Comparison of ENCODE assay signal across 24 mouse cellular contexts in genomic region chr1:82772428-82772827, GRCm38 (mm10). TPM values are rescaled to one million over a fixed set of nuclear protein-coding genes. Genes with fewer than 3 reads are reported as not detected.
DNase-seq lines count a peak whose midpoint lies in the region; ATAC-seq and TF ChIP-seq lines count a peak whose summit lies in the region.
"Had no signal": no experiment of that assay in that cellular context is flagged by ENCODE, and none has a peak within 500 bp of the region (broad histone marks: within the 10 kb centered on the region; RNA-seq: fewer than 3 reads in every experiment).

No protein-coding gene starts in this region.

- no peak overlapping the region for H3K27ac ChIP-seq in embryonic facial prominence, embryonic 11.5 days (replicated peaks; ENCODE audit: low read depth, low read length)
- no peak overlapping the region for H3K27ac ChIP-seq in embryonic facial prominence, embryonic 10.5 days (replicated peaks)
- no peak overlapping the region for H3K27ac ChIP-seq in kidney, embryonic 14.5 days (ENCODE audit: low read depth, low read length)
- no peak overlapping the region for H3K27ac ChIP-seq in limb, embryonic 11.5 days (replicated peaks; ENCODE audit: low read depth, low read length)
- no peak overlapping the region for H3K27ac ChIP-seq in limb, embryonic 10.5 days
- H3K27ac ChIP-seq in stomach, embryonic 14.5 days (ENCODE audit: low read length) = no peak overlapping the region
- H3K27ac ChIP-seq in stomach, postnatal 0 days (replicated peaks) = no peak overlapping the region
- H3K27ac ChIP-seq: heart, embryonic 10.5 days; hindbrain, embryonic 15.5 days had no signal

- no peak overlapping the region for H3K4me2 ChIP-seq in embryonic facial prominence, embryonic 11.5 days (ENCODE audit: low read depth, low read length)
- no peak overlapping the region for H3K4me2 ChIP-seq in kidney, embryonic 14.5 days (replicated peaks; ENCODE audit: low read depth, low read length)
- H3K4me2 ChIP-seq in limb, embryonic 11.5 days (ENCODE audit: low read depth, severe bottlenecking) = no peak overlapping the region
- no peak overlapping the region for H3K4me2 ChIP-seq in stomach, embryonic 14.5 days (replicated peaks; ENCODE audit: low read depth, low read length)
- no peak overlapping the region for H3K4me2 ChIP-seq in stomach, postnatal 0 days (replicated peaks; ENCODE audit: low read depth)
- H3K4me2 ChIP-seq: hindbrain, embryonic 15.5 days had no signal

- H3K4me3 ChIP-seq in embryonic facial prominence, embryonic 11.5 days (ENCODE audit: low read depth, low read length) = no peak overlapping the region
- H3K4me3 ChIP-seq in embryonic facial prominence, embryonic 10.5 days = no peak overlapping the region
- H3K4me3 ChIP-seq in kidney, embryonic 14.5 days (ENCODE audit: low read length) = no peak overlapping the region
- H3K4me3 ChIP-seq in limb, embryonic 11.5 days (ENCODE audit: low read depth, low read length) = no peak overlapping the region
- H3K4me3 ChIP-seq in limb, embryonic 10.5 days = no peak overlapping the region
- H3K4me3 ChIP-seq in stomach, embryonic 14.5 days (ENCODE audit: low read depth, low read length) = no peak overlapping the region
- no peak overlapping the region for H3K4me3 ChIP-seq in stomach, postnatal 0 days (ENCODE audit: low read depth, low read length)
- H3K4me3 ChIP-seq: heart, embryonic 10.5 days; hindbrain, embryonic 15.5 days had no signal

- WGBS in embryonic facial prominence, embryonic 11.5 days = 77% methylated on average over 4 of the region's 4 CpGs
- WGBS in embryonic facial prominence, embryonic 10.5 days = 83% methylated on average over 4 of the region's 4 CpGs
- WGBS in kidney, embryonic 14.5 days = 86% methylated on average over 4 of the region's 4 CpGs
- 90% methylated on average over 4 of the region's 4 CpGs for WGBS in limb, embryonic 11.5 days
- WGBS in limb, embryonic 10.5 days = 85% methylated on average over 4 of the region's 4 CpGs
- WGBS in stomach, embryonic 14.5 days = 83% methylated on average over 4 of the region's 4 CpGs
- 66% methylated on average over 4 of the region's 4 CpGs for WGBS in stomach, postnatal 0 days

- DNase-seq in embryonic facial prominence, embryonic 11.5 days (ENCODE audit: low spot score) = no peak
- DNase-seq in embryonic facial prominence, embryonic 10.5 days (ENCODE audit: low spot score) = no peak
- DNase-seq in kidney, postnatal 36 days = no peak
- no peak for DNase-seq in limb, embryonic 11.5 days (ENCODE audit: low spot score)
- no peak for DNase-seq in limb, embryonic 10.5 days (ENCODE audit: low spot score)
- no peak for DNase-seq in stomach, postnatal 0 days (ENCODE audit: low spot score)
- DNase-seq: adrenal gland, adult 8-10 months; adrenal gland, postnatal 36 days; B cell, adult 2 months; cerebellum, adult 2 months; cerebellum, postnatal 14 days; embryo, embryonic 11 days; gastrocnemius, postnatal 36 days; heart, adult 18-20 months; heart, postnatal 10 days had no signal

- H3K4me1 ChIP-seq in embryonic facial prominence, embryonic 11.5 days (ENCODE audit: control insufficient read depth, insufficient read depth, low read length) = no peaks in the 10 kb centered on the region
- H3K4me1 ChIP-seq in embryonic facial prominence, embryonic 10.5 days = no peaks in the 10 kb centered on the region
- H3K4me1 ChIP-seq in kidney, embryonic 14.5 days (ENCODE audit: control insufficient read depth, insufficient read depth, low read length) = no peaks in the 10 kb centered on the region
- no peaks in the 10 kb centered on the region for H3K4me1 ChIP-seq in limb, embryonic 11.5 days (ENCODE audit: control insufficient read depth, insufficient read depth, low read length)
- no peaks in the 10 kb centered on the region for H3K4me1 ChIP-seq in limb, embryonic 10.5 days
- no peaks in the 10 kb centered on the region for H3K4me1 ChIP-seq in stomach, embryonic 14.5 days (ENCODE audit: control insufficient read depth, insufficient read depth, low read length)
- no peaks in the 10 kb centered on the region for H3K4me1 ChIP-seq in stomach, postnatal 0 days (replicated peaks; ENCODE audit: control insufficient read depth, insufficient read depth)
- H3K4me1 ChIP-seq: hindbrain, embryonic 15.5 days had no signal

- H3K9ac ChIP-seq in embryonic facial prominence, embryonic 11.5 days (replicated peaks; ENCODE audit: low read length) = no peak overlapping the region
- H3K9ac ChIP-seq in kidney, embryonic 14.5 days (ENCODE audit: low read depth, low read length) = no peak overlapping the region
- no peak overlapping the region for H3K9ac ChIP-seq in limb, embryonic 11.5 days (ENCODE audit: low read length)
- no peak overlapping the region for H3K9ac ChIP-seq in stomach, embryonic 14.5 days (replicated peaks; ENCODE audit: low read depth, low read length)
- no peak overlapping the region for H3K9ac ChIP-seq in stomach, postnatal 0 days (ENCODE audit: low read length)
- H3K9ac ChIP-seq: hindbrain, embryonic 15.5 days had no signal

- no peak for TF ChIP-seq EP300 in stomach, postnatal 0 days (optimal IDR thresholded peaks at IDR 0.05)

- no peaks in the 10 kb centered on the region for H3K36me3 ChIP-seq in embryonic facial prominence, embryonic 11.5 days (replicated peaks; ENCODE audit: control insufficient read depth, insufficient read depth, low read depth, low read length)
- no peaks in the 10 kb centered on the region; the same call in 1 of the 2 replicates for H3K36me3 ChIP-seq in embryonic facial prominence, embryonic 10.5 days (replicated peaks)
- H3K36me3 ChIP-seq in kidney, embryonic 14.5 days (ENCODE audit: control insufficient read depth, insufficient read depth, low read length) = no peaks in the 10 kb centered on the region
- no peaks in the 10 kb centered on the region for H3K36me3 ChIP-seq in limb, embryonic 11.5 days (ENCODE audit: control insufficient read depth, insufficient read depth, low read length)
- H3K36me3 ChIP-seq in limb, embryonic 10.5 days = no peaks in the 10 kb centered on the region
- H3K36me3 ChIP-seq in stomach, embryonic 14.5 days (ENCODE audit: control insufficient read depth, insufficient read depth, low read length) = no peaks in the 10 kb centered on the region
- no peaks in the 10 kb centered on the region for H3K36me3 ChIP-seq in stomach, postnatal 0 days (ENCODE audit: control insufficient read depth, insufficient read depth, low read length)
- H3K36me3 ChIP-seq: G1E; heart, embryonic 10.5 days; hindbrain, embryonic 15.5 days had no signal

- H3K9me3 ChIP-seq in embryonic facial prominence, embryonic 11.5 days (replicated peaks; ENCODE audit: control insufficient read depth, low read length) = no peaks in the 10 kb centered on the region
- no peaks in the 10 kb centered on the region for H3K9me3 ChIP-seq in embryonic facial prominence, embryonic 10.5 days
- H3K9me3 ChIP-seq in kidney, embryonic 14.5 days (ENCODE audit: control insufficient read depth, low read length) = no peaks in the 10 kb centered on the region
- H3K9me3 ChIP-seq in limb, embryonic 11.5 days (ENCODE audit: control insufficient read depth, low read length) = no peaks in the 10 kb centered on the region
- no peaks in the 10 kb centered on the region for H3K9me3 ChIP-seq in limb, embryonic 10.5 days (replicated peaks)
- no peaks in the 10 kb centered on the region for H3K9me3 ChIP-seq in stomach, embryonic 14.5 days (ENCODE audit: control insufficient read depth, low read depth, low read length)
- no peaks in the 10 kb centered on the region for H3K9me3 ChIP-seq in stomach, postnatal 0 days (ENCODE audit: control insufficient read depth, low read length)
- H3K9me3 ChIP-seq: G1E; heart, embryonic 10.5 days; hindbrain, embryonic 15.5 days had no signal

- no peak for TF ChIP-seq CTCF in stomach, postnatal 0 days (IDR thresholded peaks at IDR 0.05; ENCODE audit: low read depth)

- ATAC-seq in embryonic facial prominence, embryonic 11.5 days (replicated peaks; ENCODE audit: insufficient number of reproducible peaks, low FRiP score, low TSS enrichment, low read depth) = 0 out of 2 replicates have a peak, but pooled peaks have one; percentile 62
- 0 out of 2 replicates have a peak, but pooled peaks have one; percentile 57 for ATAC-seq in kidney, embryonic 14.5 days (ENCODE audit: low FRiP score, low TSS enrichment)
- ATAC-seq in limb, embryonic 11.5 days (ENCODE audit: insufficient number of reproducible peaks, low FRiP score, low TSS enrichment, low read depth) = 0 out of 2 replicates have a peak, but pooled peaks have one; percentile 13
- peak; percentile 23; the same call in 1 of the 2 replicates for ATAC-seq in stomach, embryonic 14.5 days (ENCODE audit: insufficient number of reproducible peaks, insufficient read depth, low FRiP score, low read depth)
- no peak for ATAC-seq in stomach, postnatal 0 days (ENCODE audit: low FRiP score, low TSS enrichment)
- ATAC-seq: CD4-positive, CD25-positive, alpha-beta regulatory T cell, adult 4 months; forebrain, embryonic 14.5 days had no signal

- H3K27me3 ChIP-seq in embryonic facial prominence, embryonic 11.5 days (ENCODE audit: control insufficient read depth, insufficient read depth, low read length) = no peaks in the 10 kb centered on the region
- H3K27me3 ChIP-seq in embryonic facial prominence, embryonic 10.5 days (replicated peaks; ENCODE audit: low read depth, poor library complexity, severe bottlenecking) = no peaks in the 10 kb centered on the region
- no peaks in the 10 kb centered on the region for H3K27me3 ChIP-seq in kidney, embryonic 14.5 days (ENCODE audit: control insufficient read depth, insufficient read depth, low read length)
- no peaks in the 10 kb centered on the region for H3K27me3 ChIP-seq in limb, embryonic 11.5 days (ENCODE audit: control insufficient read depth, insufficient read depth, low read length)
- H3K27me3 ChIP-seq in limb, embryonic 10.5 days (ENCODE audit: low read depth, poor library complexity, severe bottlenecking) = no peaks in the 10 kb centered on the region
- no peaks in the 10 kb centered on the region for H3K27me3 ChIP-seq in stomach, embryonic 14.5 days (ENCODE audit: control insufficient read depth, insufficient read depth, low read length)
- H3K27me3 ChIP-seq in stomach, postnatal 0 days (ENCODE audit: control insufficient read depth, insufficient read depth, low read length) = no peaks in the 10 kb centered on the region
- H3K27me3 ChIP-seq: hindbrain, embryonic 15.5 days had no signal

RNA-seq across cellular contexts. Expression of gene Gm47791, which starts 1.4 kb away (rescaled TPM):
- polyA plus RNA-seq in embryonic facial prominence, embryonic 11.5 days (2014; fragmentation: Nextera tagmentation; extraction: Ambion mirVana) = not detected in 2 replicates
- not detected in 2 replicates for polyA plus RNA-seq in embryonic facial prominence, embryonic 10.5 days (2016; fragmentation: Nextera tagmentation; extraction: Ambion mirVana)
- polyA plus RNA-seq in kidney, embryonic 14.5 days (2014; fragmentation: Nextera tagmentation; extraction: Ambion mirVana) = not detected in 2 replicates
- polyA plus RNA-seq in limb, embryonic 11.5 days (2014; fragmentation: Nextera tagmentation; extraction: Ambion mirVana) = not detected in 2 replicates
- polyA plus RNA-seq in limb, embryonic 10.5 days (2016; fragmentation: Nextera tagmentation; extraction: Ambion mirVana) = not detected in 2 replicates
- not detected in 2 replicates for polyA plus RNA-seq in stomach, embryonic 14.5 days (2014; fragmentation: Nextera tagmentation; extraction: Ambion mirVana)
- not detected in 2 replicates for polyA plus RNA-seq in stomach, postnatal 0 days (2015; fragmentation: Nextera tagmentation; extraction: Ambion mirVana)
- polyA plus RNA-seq: CD4-positive, CD25-positive, alpha-beta regulatory T cell, adult 4 months; cerebellum, adult 2 months; embryonic facial prominence, embryonic 14.5 days; forebrain, embryonic 14.5 days; G1E; heart, embryonic 10.5 days; heart, embryonic 14.5 days; hindbrain, embryonic 15.5 days had no signal

RNA-seq across cellular contexts. Expression of gene Tm4sf20, which starts 4.2 kb away (rescaled TPM):
- not detected in 2 replicates for polyA plus RNA-seq in embryonic facial prominence, embryonic 11.5 days (2014; fragmentation: Nextera tagmentation; extraction: Ambion mirVana)
- polyA plus RNA-seq in embryonic facial prominence, embryonic 10.5 days (2016; fragmentation: Nextera tagmentation; extraction: Ambion mirVana) = 0.25 TPM in 1 of 2 replicates, not detected in the other
- 3.8 TPM in 2 replicates for polyA plus RNA-seq in kidney, embryonic 14.5 days (2014; fragmentation: Nextera tagmentation; extraction: Ambion mirVana)
- not detected in 2 replicates for polyA plus RNA-seq in limb, embryonic 11.5 days (2014; fragmentation: Nextera tagmentation; extraction: Ambion mirVana)
- polyA plus RNA-seq in limb, embryonic 10.5 days (2016; fragmentation: Nextera tagmentation; extraction: Ambion mirVana) = 0.25 TPM in 1 of 2 replicates, not detected in the other
- polyA plus RNA-seq in stomach, embryonic 14.5 days (2014; fragmentation: Nextera tagmentation; extraction: Ambion mirVana) = 5.2 and 5.8 TPM in 2 replicates
- 0.21 and 1.0 TPM in 2 replicates for polyA plus RNA-seq in stomach, postnatal 0 days (2015; fragmentation: Nextera tagmentation; extraction: Ambion mirVana)
- polyA plus RNA-seq: cerebellum, adult 2 months; forebrain, embryonic 14.5 days; G1E; heart, embryonic 10.5 days; heart, embryonic 14.5 days; hindbrain, embryonic 15.5 days had no signal

RNA-seq across cellular contexts. Expression of gene Mff, which starts 47.7 kb away (rescaled TPM):
- 260 and 266 TPM in 2 replicates for polyA plus RNA-seq in embryonic facial prominence, embryonic 11.5 days (2014; fragmentation: Nextera tagmentation; extraction: Ambion mirVana)
- polyA plus RNA-seq in embryonic facial prominence, embryonic 10.5 days (2016; fragmentation: Nextera tagmentation; extraction: Ambion mirVana) = 193 and 203 TPM in 2 replicates
- polyA plus RNA-seq in kidney, embryonic 14.5 days (2014; fragmentation: Nextera tagmentation; extraction: Ambion mirVana) = 238 and 239 TPM in 2 replicates
- polyA plus RNA-seq in limb, embryonic 11.5 days (2014; fragmentation: Nextera tagmentation; extraction: Ambion mirVana) = 233 and 234 TPM in 2 replicates
- polyA plus RNA-seq in limb, embryonic 10.5 days (2016; fragmentation: Nextera tagmentation; extraction: Ambion mirVana) = 182 and 216 TPM in 2 replicates
- polyA plus RNA-seq in stomach, embryonic 14.5 days (2014; fragmentation: Nextera tagmentation; extraction: Ambion mirVana) = 200 and 221 TPM in 2 replicates
- 149 and 151 TPM in 2 replicates for polyA plus RNA-seq in stomach, postnatal 0 days (2015; fragmentation: Nextera tagmentation; extraction: Ambion mirVana)
